Mouse (Mus musculus) stomach, embryonic 15.5 days (tissue): ENCODE measurements around the gene Cldn12. TPM values are rescaled to one million over a fixed set of nuclear protein-coding genes. Genes with fewer than 3 reads are reported as not detected.

Source experiments
- ATAC-seq: fragments of 200-750 bp; cut with Nextera tagmentation; 2 replicates; pipeline ENCODE4 v1.8.0; 2017; ENCODE audit warnings: low read depth, moderate number of reproducible peaks, moderate TSS enrichment; ENCODE audit not compliant: insufficient read depth, low FRiP score
- H3K27ac ChIP-seq: fragments of 300-500 bp; sonication (generic); 2 replicates; pipeline ENCODE4 v1.5.1; 2015; ENCODE audit warnings: mild to moderate bottlenecking, inconsistent platforms
- H3K27me3 ChIP-seq: fragments of 300-500 bp; sonication (generic); replicated peaks from 2 replicates; pipeline ENCODE4 v1.6.1; 2015; ENCODE audit warnings: inconsistent platforms
- H3K36me3 ChIP-seq: fragments of 300-500 bp; sonication (generic); 2 replicates; pipeline ENCODE4 v1.6.1; 2015; ENCODE audit warnings: inconsistent platforms
- H3K4me1 ChIP-seq: fragments of 300-500 bp; sonication (generic); 2 replicates; pipeline ENCODE4 v1.6.1; 2015; ENCODE audit warnings: inconsistent platforms
- H3K4me2 ChIP-seq: fragments of 300-500 bp; sonication (generic); 2 replicates; pipeline ENCODE4 v1.6.1; 2015; ENCODE audit warnings: mild to moderate bottlenecking, inconsistent platforms
- H3K4me3 ChIP-seq: fragments of 300-500 bp; sonication (generic); replicated peaks from 2 replicates; pipeline ENCODE4 v1.5.1; 2015; ENCODE audit warnings: inconsistent platforms
- H3K9ac ChIP-seq: fragments of 300-500 bp; sonication (generic); 2 replicates; pipeline ENCODE4 v1.6.1; 2015; ENCODE audit warnings: inconsistent platforms
- H3K9me3 ChIP-seq: fragments of 300-500 bp; sonication (generic); 2 replicates; pipeline ENCODE4 v1.6.1; 2016; ENCODE audit warnings: inconsistent platforms
- WGBS: fragments of 180-500 bp; shearing (Covaris S2); methylation state at CpG from one replicate; pipeline ENCODE4 v1.1.7; 2015; 5-methylcytosine and 5-hydroxymethylcytosine counted together
- polyA plus RNA-seq: library from polyadenylated mRNA; unstranded; fragments of >200 nt; fragmentation: Nextera tagmentation; extraction: Ambion mirVana; gene quantifications from 2 replicates; pipeline ENCODE4 v1.2.1, GENCODE M21; 2015

Cldn12 gene
- polyA plus RNA-seq, 1 experiment from 2014 or later, result 21.0 TPM

GRCm38 (mm10) chr5:5511401-5511800 lies 3.4 kb downstream of the Cldn12 start:
- ATAC-seq, result no peak
- H3K36me3 ChIP-seq, result 0 out of 2 replicates have a peak, but pooled peaks cover 4% of the 10 kb centered on the region

GRCm38 (mm10) chr5:5510989-5511388 lies 3.8 kb downstream of the Cldn12 start:
- H3K27ac ChIP-seq, result no peak overlapping the region
- H3K4me3 ChIP-seq, result no peak overlapping the region
- H3K9me3 ChIP-seq, result no peaks in the 10 kb centered on the region

More at GRCm38 (mm10) chr5:5511401-5511800, 3.4 kb downstream of the Cldn12 start:
- Histone ChIP-seq H3K27me3 (no peaks in the 10 kb centered on the region), H3K9ac (no peak overlapping the region), H3K27ac (no peak overlapping the region), H3K4me2 (no peak overlapping the region), H3K4me1 (peaks cover 4% of the 10 kb centered on the region; the same call in 1 of the 2 replicates), H3K4me3 (no peak overlapping the region), H3K9me3 (no peaks in the 10 kb centered on the region)
- 85% methylated on average over 3 of the region's 3 CpGs for WGBS

GRCm38 (mm10) chr5:5510304-5510887 lies 4.4 kb downstream of the Cldn12 start:
- H3K36me3 ChIP-seq, result 0 out of 2 replicates have a peak, but pooled peaks cover 4% of the 10 kb centered on the region
- H3K9me3 ChIP-seq, result no peaks in the 10 kb centered on the region
- peaks cover 4% of the 10 kb centered on the region; the same call in 1 of the 2 replicates for H3K4me1 ChIP-seq
- no peak overlapping the region for H3K4me3 ChIP-seq
- H3K27ac ChIP-seq, result no peak overlapping the region
- no peaks in the 10 kb centered on the region for H3K27me3 ChIP-seq
- 80% methylated on average over 10 of the region's 10 CpGs for WGBS
- H3K4me2 ChIP-seq, result no peak overlapping the region
- no peak for ATAC-seq
- no peak overlapping the region for H3K9ac ChIP-seq

More at GRCm38 (mm10) chr5:5510989-5511388, 3.8 kb downstream of the Cldn12 start:
- H3K27me3 ChIP-seq, result no peaks in the 10 kb centered on the region
- 85% methylated on average over 5 of the region's 5 CpGs for WGBS
- peaks cover 4% of the 10 kb centered on the region; the same call in 1 of the 2 replicates for H3K4me1 ChIP-seq
- no peak overlapping the region for H3K9ac ChIP-seq
- no peak for ATAC-seq
- 0 out of 2 replicates have a peak, but pooled peaks cover 4% of the 10 kb centered on the region for H3K36me3 ChIP-seq
- no peak overlapping the region for H3K4me2 ChIP-seq

- H3K27me3 ChIP-seq, result no peaks in the 10 kb centered on the region
- 0 out of 2 replicates have a peak, but pooled peaks cover 4% of the 10 kb centered on the region for H3K36me3 ChIP-seq
- no peak overlapping the region for H3K4me2 ChIP-seq
- no peak overlapping the region for H3K4me3 ChIP-seq
- ATAC-seq, result no peak
- 89% methylated on average over 10 of the region's 10 CpGs for WGBS
- no peak overlapping the region for H3K27ac ChIP-seq
- no peaks in the 10 kb centered on the region for H3K9me3 ChIP-seq
- H3K9ac ChIP-seq, result no peak overlapping the region
- no peaks in the 10 kb centered on the region for H3K4me1 ChIP-seq
These were observed 6.5 kb downstream of the Cldn12 start for GRCm38 (mm10) chr5:5508231-5508630.

DNA sequence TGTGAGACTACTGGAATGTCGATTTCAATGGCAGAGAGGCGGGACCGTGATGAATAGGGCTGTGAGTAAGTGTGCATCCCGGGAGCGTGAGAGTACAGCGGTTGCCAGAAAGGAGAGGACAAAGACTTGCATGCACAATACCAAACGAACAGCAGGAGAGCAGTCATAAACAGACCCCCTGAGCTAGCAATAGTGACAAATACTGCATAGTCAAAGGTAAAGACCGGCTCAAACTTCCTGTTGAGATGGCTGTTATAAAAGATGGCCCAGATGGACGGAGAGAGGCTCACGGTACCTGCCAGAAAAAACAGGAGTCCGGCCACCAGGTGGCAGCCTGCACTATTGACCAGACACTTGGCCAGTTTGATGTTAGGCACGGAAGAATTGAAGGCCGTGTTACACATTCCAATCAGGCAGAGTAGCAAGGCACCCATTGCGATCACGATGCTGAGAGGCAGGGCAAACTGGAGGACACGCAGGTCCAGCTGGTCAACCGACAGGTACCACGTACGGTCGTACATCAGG lies 7.0 kb downstream of the Cldn12 start:
- 56% methylated on average over 20 of the region's 20 CpGs for WGBS
- Histone ChIP-seq H3K4me3 (no peak overlapping the region), H3K9ac (no peak overlapping the region), H3K27me3 (no peaks in the 10 kb centered on the region), H3K27ac (no peak overlapping the region), H3K36me3 (0 out of 2 replicates have a peak, but pooled peaks cover 4% of the 10 kb centered on the region), H3K4me1 (no peaks in the 10 kb centered on the region), H3K4me2 (no peak overlapping the region), H3K9me3 (no peaks in the 10 kb centered on the region)
- ATAC-seq, result no peak

DNA sequence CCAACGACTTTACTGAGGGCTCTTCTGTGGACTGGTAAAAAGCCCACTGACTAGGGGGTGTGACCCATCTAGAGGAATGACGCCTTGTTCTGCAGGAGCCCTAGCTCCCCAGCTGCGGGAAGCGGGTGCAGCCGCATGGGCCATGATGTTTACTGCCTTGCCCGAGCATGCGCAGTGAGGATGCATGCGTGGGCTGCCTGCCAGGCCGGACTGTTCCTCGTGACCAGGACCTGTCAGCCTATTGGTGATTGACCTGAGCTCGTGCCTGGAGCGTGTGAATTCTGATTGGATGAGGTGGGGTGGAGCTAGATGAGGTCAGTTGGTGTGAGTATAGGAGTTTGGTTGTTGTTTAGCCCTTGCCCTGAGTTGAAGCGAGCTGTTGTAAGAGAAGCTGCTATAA lies 10.3 kb downstream of the Cldn12 start:
- Histone ChIP-seq H3K4me2 (no peak overlapping the region), H3K9ac (no peak overlapping the region), H3K36me3 (0 out of 2 replicates have a peak, but pooled peaks cover 4% of the 10 kb centered on the region), H3K4me1 (no peaks in the 10 kb centered on the region), H3K9me3 (no peaks in the 10 kb centered on the region), H3K27me3 (no peaks in the 10 kb centered on the region), H3K27ac (no peak overlapping the region), H3K4me3 (no peak overlapping the region)
- WGBS, result 85% methylated on average over 13 of the region's 13 CpGs
- ATAC-seq, result no peak

GRCm38 (mm10) chr5:5503381-5503780 lies 11.4 kb downstream of the Cldn12 start:
- no peaks in the 10 kb centered on the region for H3K27me3 ChIP-seq
- H3K9ac ChIP-seq, result no peak overlapping the region
- 0 out of 2 replicates have a peak, but pooled peaks cover 4% of the 10 kb centered on the region for H3K36me3 ChIP-seq
- no peaks in the 10 kb centered on the region for H3K4me1 ChIP-seq
- H3K9me3 ChIP-seq, result no peaks in the 10 kb centered on the region
- H3K27ac ChIP-seq, result no peak overlapping the region
- H3K4me2 ChIP-seq, result no peak overlapping the region
- H3K4me3 ChIP-seq, result no peak overlapping the region
- WGBS, result 74% methylated on average over 4 of the region's 4 CpGs
- no peak for ATAC-seq

GRCm38 (mm10) chr5:5501583-5501982 lies 13.2 kb downstream of the Cldn12 start:
- H3K9me3 ChIP-seq, result no peaks in the 10 kb centered on the region
- H3K4me3 ChIP-seq, result no peak overlapping the region
- H3K36me3 ChIP-seq, result 0 out of 2 replicates have a peak, but pooled peaks cover under 1% of the 10 kb centered on the region
- no peaks in the 10 kb centered on the region for H3K27me3 ChIP-seq
- no peak overlapping the region for H3K4me2 ChIP-seq
- no peak for ATAC-seq
- H3K27ac ChIP-seq, result no peak overlapping the region
- H3K9ac ChIP-seq, result no peak overlapping the region
- 73% methylated on average over 2 of the region's 2 CpGs for WGBS
- no peaks in the 10 kb centered on the region for H3K4me1 ChIP-seq

- no peak overlapping the region for H3K27ac ChIP-seq
- no peak for ATAC-seq
- no peaks in the 10 kb centered on the region for H3K27me3 ChIP-seq
- no peaks in the 10 kb centered on the region for H3K9me3 ChIP-seq
- H3K4me1 ChIP-seq, result no peaks in the 10 kb centered on the region
- no peaks in the 10 kb centered on the region for H3K36me3 ChIP-seq
- WGBS, result 50% methylated on average over 3 of the region's 3 CpGs
- no peak overlapping the region for H3K9ac ChIP-seq
- H3K4me2 ChIP-seq, result no peak overlapping the region
- H3K4me3 ChIP-seq, result no peak overlapping the region
These were observed 18.4 kb downstream of the Cldn12 start for GRCm38 (mm10) chr5:5496393-5496792.

DNA sequence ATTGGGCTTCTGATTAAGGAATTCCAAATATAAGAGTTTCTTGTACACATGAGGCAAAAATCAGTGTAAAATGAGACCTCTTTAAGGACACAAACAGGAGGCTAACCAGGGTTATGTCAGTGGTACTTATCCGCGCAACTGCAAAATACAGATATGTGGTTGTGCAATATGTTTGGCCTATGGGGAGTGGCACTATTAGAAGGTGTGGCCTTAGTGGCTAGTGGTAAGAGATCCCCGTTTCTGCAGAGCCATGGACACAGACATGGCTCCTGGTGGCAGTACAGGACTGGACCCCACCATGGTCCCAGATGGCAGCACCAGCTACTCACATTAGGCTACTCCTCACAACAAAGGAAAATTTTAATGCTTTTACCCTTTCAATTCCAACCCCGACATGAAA lies 19.7 kb downstream of the Cldn12 start:
- Histone ChIP-seq H3K27me3 (no peaks in the 10 kb centered on the region), H3K9ac (no peak overlapping the region), H3K27ac (no peak overlapping the region), H3K36me3 (no peaks in the 10 kb centered on the region), H3K4me1 (no peaks in the 10 kb centered on the region), H3K4me2 (no peak overlapping the region), H3K9me3 (no peaks in the 10 kb centered on the region), H3K4me3 (no peak overlapping the region)
- 74% methylated on average over 4 of the region's 4 CpGs for WGBS
- 0 out of 2 replicates have a peak, but pooled peaks have one; percentile 56 for ATAC-seq

GRCm38 (mm10) chr5:5494269-5495005 lies 20.3 kb downstream of the Cldn12 start:
- Histone ChIP-seq H3K9ac (no peak overlapping the region), H3K4me1 (no peaks in the 10 kb centered on the region), H3K4me3 (no peak overlapping the region), H3K36me3 (no peaks in the 10 kb centered on the region), H3K27me3 (no peaks in the 10 kb centered on the region), H3K27ac (no peak overlapping the region), H3K4me2 (0 out of 2 replicates have a peak overlapping the region, but pooled peaks have one; percentile 23), H3K9me3 (no peaks in the 10 kb centered on the region)
- WGBS, result 39% methylated on average over 16 of the region's 16 CpGs
- ATAC-seq, result 0 out of 2 replicates have a peak, but pooled peaks have one; percentile 47

DNA sequence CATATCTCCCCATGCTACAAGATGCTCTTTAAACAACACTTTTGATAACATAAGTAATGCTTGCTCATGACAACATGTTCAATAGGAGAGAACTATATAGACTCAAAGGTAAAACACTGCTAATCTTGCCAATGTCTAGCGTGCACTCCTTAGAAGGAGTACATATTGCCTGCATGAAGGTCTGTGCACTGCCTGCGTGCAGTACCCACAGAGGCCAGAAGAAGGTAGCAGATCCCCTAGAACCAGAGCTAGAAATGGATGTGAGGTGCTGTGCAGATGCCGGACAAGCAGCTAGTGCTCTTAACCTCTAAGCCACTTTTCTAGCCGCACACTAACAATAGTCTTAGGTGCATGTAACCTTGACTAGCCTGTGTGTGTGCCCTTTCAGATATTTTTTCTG lies 22.6 kb downstream of the Cldn12 start:
- Histone ChIP-seq H3K27me3 (no peaks in the 10 kb centered on the region), H3K27ac (no peak overlapping the region), H3K4me1 (no peaks in the 10 kb centered on the region), H3K9me3 (no peaks in the 10 kb centered on the region), H3K4me3 (no peak overlapping the region), H3K9ac (no peak overlapping the region), H3K4me2 (no peak overlapping the region), H3K36me3 (no peaks in the 10 kb centered on the region)
- WGBS, result 92% methylated on average over 4 of the region's 4 CpGs
- no peak for ATAC-seq
